Mouse (Mus musculus): ENCODE measurements around the gene Marveld1.
A peak's percentile ranks its signal among the peaks of the same experiment; 100 is the strongest.

The Marveld1 gene

GRCm38 (mm10) chr19:42170025-42170969, 23.1 kb downstream of the Marveld1 start:
- peak; percentile 95 for DNase-seq (ENCODE audit: low spot score)

GRCm38 (mm10) chr19:42176841-42177240, 29.6 kb downstream of the Marveld1 start:
- DNase-seq (ENCODE audit: low spot score), result no peak

GRCm38 (mm10) chr19:42177461-42177860, 30.3 kb downstream of the Marveld1 start:
- DNase-seq (ENCODE audit: low spot score), result no peak

- DNase-seq (ENCODE audit: low spot score), result no peak
These were observed 32.2 kb downstream of the Marveld1 start for GRCm38 (mm10) chr19:42179356-42179755.

- no peak for DNase-seq (ENCODE audit: low spot score)
These were observed 35.5 kb downstream of the Marveld1 start for GRCm38 (mm10) chr19:42182673-42183072.

GRCm38 (mm10) chr19:42189735-42190134, 42.5 kb downstream of the Marveld1 start:
- no peak for DNase-seq (ENCODE audit: low spot score)

- DNase-seq (ENCODE audit: low spot score), result peak; percentile 40
These were observed 43.3 kb downstream of the Marveld1 start for GRCm38 (mm10) chr19:42190494-42190893.

GRCm38 (mm10) chr19:42193311-42193710, 46.1 kb downstream of the Marveld1 start:
- DNase-seq (ENCODE audit: low spot score), result no peak

- DNase-seq (ENCODE audit: low spot score), result no peak
These were observed 49.2 kb downstream of the Marveld1 start for GRCm38 (mm10) chr19:42196378-42196777.

- DNase-seq (ENCODE audit: low spot score), result no peak
These were observed 49.9 kb downstream of the Marveld1 start for GRCm38 (mm10) chr19:42197066-42197465.

GRCm38 (mm10) chr19:42198026-42198425, 50.8 kb downstream of the Marveld1 start:
- no peak for DNase-seq (ENCODE audit: low spot score)

Data from T-cell, adult 2 months (primary cell).